Mouse (Mus musculus): ENCODE results near the gene Spats1. TPM values are rescaled to one million over a fixed set of nuclear protein-coding genes. Genes with fewer than 3 reads are reported as not detected.
"Not testable (repeated sequence)": the region's sequence is repeated elsewhere in the genome, so short reads cannot be mapped to it uniquely, and the experiment has no call there.

Gene Spats1
- total RNA-seq, 1 experiment from 2014 or later = not detected

DNA sequence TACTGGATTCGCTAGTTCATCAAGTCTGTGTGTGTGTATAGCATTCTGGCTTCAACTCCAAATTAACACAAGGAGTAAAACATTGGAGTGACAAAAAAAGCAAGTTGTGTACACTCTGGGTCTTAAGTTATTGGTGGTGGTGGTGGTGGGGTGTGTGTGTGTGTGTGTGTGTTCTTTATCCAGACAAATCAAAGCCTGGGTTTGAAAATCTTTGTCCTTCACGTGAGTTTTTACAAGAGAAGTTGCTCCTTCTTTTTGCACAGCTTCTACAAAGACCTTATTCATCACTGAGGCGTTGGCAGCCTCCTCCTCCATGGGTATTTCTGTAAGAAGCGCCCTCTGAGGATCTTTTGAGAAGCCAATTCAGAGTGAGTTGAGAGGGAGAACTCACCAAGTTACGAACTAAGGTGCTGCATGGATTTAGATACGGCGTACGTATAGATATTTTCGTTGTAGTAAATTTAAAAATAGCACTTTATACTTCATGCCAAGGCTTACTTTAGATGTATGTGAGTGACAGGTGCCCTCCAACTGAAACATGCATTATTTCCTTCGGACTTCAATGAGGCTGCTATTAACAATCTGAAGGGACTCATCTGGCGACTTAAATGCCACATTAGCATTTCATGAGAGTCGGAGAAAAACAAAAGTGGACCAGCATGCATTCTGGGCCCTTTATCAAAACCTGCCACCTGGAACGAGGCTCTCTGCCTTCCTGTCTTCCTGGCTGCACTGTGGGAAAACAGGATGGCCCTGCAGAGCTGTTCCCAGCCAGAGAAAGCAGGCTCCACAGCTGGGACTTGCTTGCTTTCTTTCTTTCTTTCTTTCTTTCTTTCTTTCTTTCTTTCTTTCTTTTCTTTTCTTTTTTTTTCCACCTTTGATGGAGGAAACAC is 18.7 kb downstream of the Spats1 start:
- no peak for ATAC-seq (replicated peaks; ENCODE audit: insufficient number of reproducible peaks, low FRiP score, low TSS enrichment, poor library complexity, severe bottlenecking)

DNA sequence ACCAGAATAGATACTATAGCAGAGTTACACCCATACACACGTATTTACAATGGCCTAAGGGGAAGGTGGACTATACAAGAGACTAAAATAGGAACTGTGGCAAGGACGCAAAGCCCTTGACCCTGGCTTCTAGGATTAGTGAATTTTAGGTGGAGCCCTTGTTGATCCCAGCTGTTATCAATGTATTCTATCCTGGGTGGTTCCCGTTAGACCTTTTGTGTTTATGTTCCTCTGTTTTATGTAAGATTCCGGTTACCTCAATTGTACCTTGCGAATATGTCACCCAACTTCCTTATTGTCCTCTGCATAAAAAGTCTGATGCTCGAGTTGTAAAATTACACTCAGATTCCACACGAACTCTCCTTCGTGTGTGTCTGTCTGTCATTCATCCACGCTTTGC is 19.4 kb downstream of the Spats1 start:
- ATAC-seq (replicated peaks; ENCODE audit: insufficient number of reproducible peaks, low FRiP score, low TSS enrichment, poor library complexity, severe bottlenecking) = not testable (repeated sequence)

DNA sequence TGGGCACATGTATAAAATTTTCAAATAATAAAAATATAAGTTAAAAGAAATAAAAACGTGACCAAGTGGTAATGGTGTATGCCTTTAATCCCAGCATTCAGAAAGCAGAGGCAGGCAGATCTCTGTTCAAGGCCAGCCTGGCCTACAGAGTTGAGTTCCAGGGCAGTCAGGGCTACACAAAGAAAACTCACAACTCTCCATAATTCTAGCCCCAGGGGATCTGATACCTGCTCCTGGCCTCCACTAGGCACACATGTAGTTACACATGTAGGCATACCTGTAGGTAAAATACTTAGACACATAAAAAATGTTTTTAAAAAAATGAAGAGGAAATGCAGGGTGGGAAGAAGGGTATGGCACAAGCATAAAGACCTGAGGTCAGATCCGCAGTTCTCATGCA is 20.4 kb downstream of the Spats1 start:
- no peak for ATAC-seq (replicated peaks; ENCODE audit: insufficient number of reproducible peaks, low FRiP score, low TSS enrichment, poor library complexity, severe bottlenecking)

DNA sequence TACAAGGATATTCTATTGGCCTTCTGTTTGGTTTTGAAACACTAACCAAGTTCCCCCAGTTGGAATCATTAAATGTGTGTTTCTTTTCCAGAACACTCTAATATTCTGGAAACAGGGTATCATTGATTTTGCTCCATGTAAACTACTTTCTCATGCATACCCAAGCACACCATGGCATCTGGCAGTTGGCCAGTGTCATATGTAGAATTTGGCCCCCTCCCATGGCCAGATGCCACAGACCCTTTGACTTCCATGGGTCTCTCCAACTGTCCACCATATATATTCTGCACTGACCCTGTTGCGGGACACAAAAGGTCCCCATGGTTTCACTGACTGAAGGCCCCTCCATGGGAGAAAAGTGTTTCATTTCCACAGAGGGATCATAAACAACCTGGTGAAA is 22.9 kb downstream of the Spats1 start:
- no peak for ATAC-seq (replicated peaks; ENCODE audit: insufficient number of reproducible peaks, low FRiP score, low TSS enrichment, poor library complexity, severe bottlenecking)

DNA sequence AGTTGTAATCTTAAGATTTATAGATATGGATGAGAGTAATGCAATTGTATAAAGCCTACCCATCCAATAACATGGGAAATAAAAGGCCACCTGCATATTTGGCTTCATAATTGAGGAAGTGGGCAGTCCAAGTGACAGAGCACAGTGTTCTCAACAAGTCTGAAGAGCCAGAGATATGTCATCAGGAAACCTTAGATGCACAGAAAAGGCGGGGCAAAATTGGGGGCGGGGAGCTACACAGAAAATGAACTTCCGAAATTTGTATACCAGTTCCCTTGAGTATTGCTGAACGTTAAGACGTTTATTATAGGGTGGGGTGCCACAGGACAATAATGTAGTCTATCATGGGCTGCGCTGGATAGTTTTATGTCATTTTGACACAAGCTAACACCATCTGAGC is 25.1 kb downstream of the Spats1 start:
- ATAC-seq (replicated peaks; ENCODE audit: insufficient number of reproducible peaks, low FRiP score, low TSS enrichment, poor library complexity, severe bottlenecking) = peak; percentile 53

DNA sequence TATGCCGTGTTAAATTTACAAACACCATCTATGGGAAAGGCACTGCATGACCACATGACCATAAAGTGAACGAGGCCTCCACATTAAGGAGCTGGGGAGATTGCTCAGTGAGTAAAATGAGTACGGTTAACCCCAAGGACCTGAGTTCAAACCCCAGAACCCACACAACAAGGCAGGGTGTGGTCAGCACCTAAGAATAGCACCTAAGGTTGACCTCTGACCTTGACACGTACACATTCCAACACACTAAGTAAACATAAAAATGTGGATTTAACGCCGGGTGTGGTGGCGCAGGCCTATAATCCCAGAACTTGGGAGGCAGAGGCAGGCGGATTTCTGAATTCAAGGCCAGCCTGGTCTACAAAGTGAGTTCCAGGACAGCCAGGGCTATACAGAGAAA is 25.6 kb downstream of the Spats1 start:
- ATAC-seq (replicated peaks; ENCODE audit: insufficient number of reproducible peaks, low FRiP score, low TSS enrichment, poor library complexity, severe bottlenecking) = no peak

DNA sequence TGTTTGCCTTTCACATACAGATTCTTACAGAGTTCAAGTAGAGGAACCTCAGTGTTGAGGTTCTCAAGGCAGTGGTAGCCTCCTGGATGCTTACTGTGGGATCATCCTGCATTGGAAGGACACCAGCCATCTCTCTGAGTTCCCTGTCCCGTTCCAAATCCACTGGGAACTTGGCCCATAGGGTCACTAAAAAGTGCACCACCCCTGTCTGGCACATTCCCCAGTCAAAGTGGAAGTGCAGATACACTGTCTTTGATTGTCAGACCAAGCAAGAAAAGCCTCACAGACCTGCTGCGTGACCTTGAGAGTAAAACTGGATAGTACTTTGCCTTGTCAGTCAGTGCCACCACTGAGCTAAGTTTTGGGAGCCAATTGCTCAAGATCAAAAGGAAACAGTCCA is 28.2 kb downstream of the Spats1 start:
- no peak for ATAC-seq (replicated peaks; ENCODE audit: insufficient number of reproducible peaks, low FRiP score, low TSS enrichment, poor library complexity, severe bottlenecking)

DNA sequence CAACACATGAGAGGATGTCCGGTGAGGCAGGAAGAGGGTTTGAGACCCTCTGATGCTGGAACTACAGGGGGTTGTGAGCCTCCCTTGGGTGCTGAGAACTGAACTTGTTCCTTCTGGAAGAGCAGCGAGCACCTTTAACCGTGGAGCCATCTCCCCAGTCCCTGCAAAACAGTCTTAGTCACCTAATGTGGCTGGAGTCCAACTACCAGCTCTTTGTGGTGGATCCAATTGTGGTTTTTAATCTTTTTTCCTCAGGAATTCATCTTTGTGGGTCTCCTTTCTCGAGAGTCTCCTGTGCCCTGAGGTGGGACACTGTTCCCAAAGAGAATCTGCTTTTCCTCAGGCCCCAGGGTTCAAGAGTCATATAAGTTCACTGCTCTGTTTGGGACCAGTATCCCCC is 29.3 kb downstream of the Spats1 start:
- ATAC-seq (replicated peaks; ENCODE audit: insufficient number of reproducible peaks, low FRiP score, low TSS enrichment, poor library complexity, severe bottlenecking) = no peak

DNA sequence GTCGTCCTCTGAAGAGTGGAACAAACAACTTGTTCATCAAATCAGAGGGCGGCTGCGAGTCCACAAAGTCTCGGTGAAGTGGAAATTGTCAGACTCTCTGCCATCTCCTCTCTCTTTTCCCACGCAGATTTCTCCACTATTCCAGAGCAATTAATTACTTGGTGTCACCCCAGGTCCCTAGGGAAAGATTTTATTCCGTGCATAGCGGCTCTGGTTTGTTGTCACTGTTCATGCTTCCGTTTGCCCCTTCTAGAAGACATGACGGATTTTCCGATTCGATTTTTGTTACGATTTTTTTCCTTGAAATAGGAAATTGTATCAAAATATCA is 41.0 kb downstream of the Spats1 start:
- ATAC-seq (replicated peaks; ENCODE audit: insufficient number of reproducible peaks, low FRiP score, low TSS enrichment, poor library complexity, severe bottlenecking) = no peak

DNA sequence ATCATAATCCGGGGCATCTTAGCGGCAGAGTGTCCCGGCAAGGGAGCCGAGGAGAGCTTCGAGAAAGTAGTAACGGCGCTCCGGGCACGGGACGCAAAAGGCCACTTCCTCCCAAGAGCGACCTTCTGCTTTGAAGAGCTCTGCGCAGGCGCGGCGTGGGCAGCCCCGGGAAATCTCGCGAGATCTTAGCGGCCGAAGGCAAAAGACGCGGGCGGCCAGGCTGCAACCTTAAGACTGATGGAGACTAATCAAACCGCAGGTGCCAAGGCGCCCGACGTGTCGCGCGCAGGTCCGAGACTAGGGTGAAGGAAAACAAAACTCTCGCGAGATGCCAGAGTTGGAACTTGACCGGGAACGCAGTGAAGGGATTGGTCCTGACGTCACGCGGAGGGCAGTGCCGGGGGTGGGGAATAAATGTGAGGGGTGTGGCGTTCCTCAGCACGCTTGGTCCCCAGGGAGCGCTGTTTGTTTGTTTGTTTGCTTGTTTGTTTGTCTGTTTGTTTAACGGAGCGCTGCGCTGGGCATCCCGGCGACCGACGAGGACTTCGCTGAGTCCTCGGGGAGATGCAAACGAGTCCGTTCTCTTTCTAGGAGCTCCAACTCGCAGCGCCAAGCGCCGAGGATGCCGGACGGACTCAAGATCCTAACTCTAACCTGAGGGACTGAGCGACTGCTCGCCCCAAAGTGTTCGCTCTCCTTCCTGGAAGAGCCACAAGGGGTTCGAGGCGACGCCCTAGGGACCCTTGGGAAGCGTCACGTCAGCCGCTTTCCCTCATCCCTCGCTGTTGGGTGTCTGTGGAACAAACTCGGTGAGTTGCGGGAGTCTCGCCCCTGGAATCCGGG is 41.6 kb downstream of the Spats1 start, which contains the start of gene Cdc5l:
TSS of gene Cdc5l (minus strand) at position 319 of the 843 bp plus-strand sequence.
- ATAC-seq (replicated peaks; ENCODE audit: insufficient number of reproducible peaks, low FRiP score, low TSS enrichment, poor library complexity, severe bottlenecking) = peak; percentile 93

DNA sequence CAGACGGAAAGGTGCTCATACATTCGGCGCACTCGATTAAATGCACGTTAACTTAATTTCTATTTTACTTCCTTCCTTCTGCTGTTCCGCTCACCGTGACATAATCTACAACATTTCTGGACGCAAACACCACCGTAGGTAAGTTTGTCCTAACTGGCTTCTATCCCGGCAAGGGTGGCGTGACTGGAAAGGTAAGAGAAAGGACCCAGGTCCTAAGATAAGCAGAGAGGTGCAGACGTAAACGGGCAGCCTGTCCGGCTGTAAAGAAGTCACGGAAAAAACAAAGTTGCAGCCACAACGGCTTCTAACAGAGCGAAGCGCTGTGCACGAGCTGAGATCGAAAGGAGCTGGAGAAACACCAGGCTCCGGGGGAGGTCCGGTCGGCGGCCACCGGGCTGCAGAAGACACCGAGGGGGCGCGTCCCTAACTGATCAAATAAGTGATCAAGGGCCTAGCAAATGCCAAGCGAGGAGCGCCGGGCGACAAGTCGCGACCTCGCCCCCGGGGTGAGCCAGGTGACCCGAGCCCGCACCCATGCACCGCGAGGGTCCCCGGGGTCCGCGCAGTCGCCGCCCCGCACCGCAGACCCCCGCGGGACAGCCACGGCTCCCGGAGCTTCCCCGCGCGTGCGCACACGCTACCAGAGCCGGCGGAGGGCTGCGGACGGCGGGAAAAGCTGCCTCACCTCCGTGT is 42.4 kb downstream of the Spats1 start:
- ATAC-seq (replicated peaks; ENCODE audit: insufficient number of reproducible peaks, low FRiP score, low TSS enrichment, poor library complexity, severe bottlenecking) = peak; percentile 4; the same call in 1 of the 2 replicates

DNA sequence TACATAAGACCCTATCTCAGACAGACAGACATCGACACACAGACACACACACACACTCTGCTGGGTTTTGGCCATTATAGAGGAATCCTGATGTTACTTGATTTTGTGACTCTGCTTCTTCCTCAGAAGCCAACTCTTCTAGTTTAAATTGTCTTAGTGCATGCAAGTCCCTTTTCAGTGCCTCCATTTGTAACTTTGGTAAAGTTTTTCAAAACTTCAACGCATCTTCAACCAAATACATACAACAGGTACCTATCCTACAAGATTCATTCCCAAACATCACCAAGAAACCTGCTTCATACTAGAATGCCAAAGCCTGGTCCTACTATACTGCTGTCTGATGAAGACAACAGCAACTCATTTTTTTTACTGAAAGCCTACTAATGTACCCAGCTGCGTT is 43.2 kb downstream of the Spats1 start:
- ATAC-seq (replicated peaks; ENCODE audit: insufficient number of reproducible peaks, low FRiP score, low TSS enrichment, poor library complexity, severe bottlenecking) = no peak

DNA sequence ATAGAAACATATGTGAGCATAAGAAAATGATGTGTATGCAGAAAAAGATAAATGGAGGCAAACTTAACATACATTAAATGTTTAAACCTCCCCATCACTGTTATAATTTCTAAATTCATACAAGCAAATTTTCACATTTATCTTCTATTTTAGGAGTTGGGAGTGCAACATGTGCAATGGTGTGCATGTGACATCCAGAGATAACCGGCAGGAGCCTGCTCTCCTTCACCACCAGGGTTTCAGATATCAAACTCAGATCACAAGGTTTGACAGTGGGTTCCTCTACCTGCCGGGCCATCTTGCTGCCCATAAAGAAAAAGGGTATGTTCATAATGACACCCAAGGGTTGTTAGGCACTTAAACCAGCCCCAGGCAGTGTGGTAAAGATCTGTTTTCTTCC is 57.8 kb downstream of the Spats1 start:
- ATAC-seq (replicated peaks; ENCODE audit: insufficient number of reproducible peaks, low FRiP score, low TSS enrichment, poor library complexity, severe bottlenecking) = no peak

DNA sequence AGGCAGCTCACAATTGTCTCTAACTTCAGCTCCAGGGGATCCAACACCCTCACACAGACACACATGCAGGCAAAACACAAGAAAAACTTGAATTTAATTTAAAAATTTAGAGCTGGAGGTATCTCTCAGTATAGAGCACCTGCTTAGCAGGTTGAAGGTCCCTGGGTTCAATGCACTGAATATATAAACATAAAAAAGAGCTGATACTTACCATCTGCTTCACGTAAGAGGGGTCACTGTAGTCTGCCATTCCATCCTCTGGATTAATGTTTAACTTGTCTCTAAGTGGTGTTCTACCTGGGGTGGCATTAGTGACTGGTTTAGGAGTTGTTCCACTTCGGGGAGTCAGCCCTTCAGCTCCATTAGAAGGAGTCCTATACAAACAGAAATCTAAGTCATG is 63.6 kb downstream of the Spats1 start:
- ATAC-seq (replicated peaks; ENCODE audit: insufficient number of reproducible peaks, low FRiP score, low TSS enrichment, poor library complexity, severe bottlenecking) = not testable (repeated sequence)

DNA sequence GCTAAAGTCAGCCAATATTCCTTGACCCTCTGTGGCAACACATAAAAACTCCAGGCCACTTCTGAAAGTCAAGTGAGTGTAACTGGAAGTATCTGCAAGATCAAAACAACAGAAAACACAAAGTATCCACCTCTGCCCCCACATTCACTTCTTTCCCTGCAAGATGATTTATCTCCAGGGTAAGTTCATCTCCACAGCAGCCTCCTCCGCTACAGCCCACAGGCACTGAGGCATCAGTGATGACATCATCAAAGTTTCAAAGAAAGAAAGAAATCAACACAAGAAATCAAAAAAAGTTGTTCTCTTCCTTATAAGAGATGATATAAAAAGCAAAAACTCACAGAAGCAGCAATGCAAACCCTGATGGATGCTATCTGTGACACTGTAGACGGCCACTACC is 66.5 kb downstream of the Spats1 start:
- ATAC-seq (replicated peaks; ENCODE audit: insufficient number of reproducible peaks, low FRiP score, low TSS enrichment, poor library complexity, severe bottlenecking) = no peak

DNA sequence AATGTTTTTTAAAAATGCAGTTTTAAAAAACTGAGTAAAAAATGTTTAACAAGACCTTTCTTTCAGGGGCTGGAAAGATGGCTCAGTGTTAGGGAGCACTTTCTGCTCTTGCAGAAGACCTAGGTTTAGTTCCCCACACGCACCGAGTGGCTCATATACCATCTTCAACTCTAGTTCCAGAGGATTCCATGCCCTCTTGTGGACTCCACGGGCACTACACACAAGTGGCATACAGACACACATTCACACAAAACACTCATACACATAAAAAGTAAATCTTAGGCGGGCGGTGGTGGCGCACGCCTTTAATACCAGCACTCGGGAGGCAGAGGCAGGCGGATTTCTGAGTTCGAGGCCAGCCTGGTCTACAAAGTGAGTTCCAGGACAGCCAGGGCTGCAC is 68.9 kb downstream of the Spats1 start:
- no peak for ATAC-seq (replicated peaks; ENCODE audit: insufficient number of reproducible peaks, low FRiP score, low TSS enrichment, poor library complexity, severe bottlenecking)

DNA sequence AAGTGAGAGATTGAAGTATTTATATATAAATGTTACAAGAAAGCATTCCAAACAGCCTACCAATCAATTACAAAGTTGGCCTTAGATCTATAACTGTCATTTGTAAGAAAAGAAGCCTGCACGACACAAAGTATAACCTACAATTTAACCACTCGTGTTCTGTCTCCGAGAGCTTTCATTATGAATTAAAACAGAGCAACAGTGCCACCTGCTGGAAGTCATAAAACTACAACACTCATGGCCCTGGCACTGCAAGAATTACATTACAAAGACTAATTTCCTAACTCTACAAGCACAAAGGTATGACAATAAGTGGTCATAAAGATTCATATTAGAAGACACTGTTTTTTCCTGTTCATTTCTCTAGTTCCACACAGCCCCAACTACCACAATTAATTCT is 72.0 kb downstream of the Spats1 start:
- peak; percentile 70; the same call in 1 of the 2 replicates for ATAC-seq (replicated peaks; ENCODE audit: insufficient number of reproducible peaks, low FRiP score, low TSS enrichment, poor library complexity, severe bottlenecking)

DNA sequence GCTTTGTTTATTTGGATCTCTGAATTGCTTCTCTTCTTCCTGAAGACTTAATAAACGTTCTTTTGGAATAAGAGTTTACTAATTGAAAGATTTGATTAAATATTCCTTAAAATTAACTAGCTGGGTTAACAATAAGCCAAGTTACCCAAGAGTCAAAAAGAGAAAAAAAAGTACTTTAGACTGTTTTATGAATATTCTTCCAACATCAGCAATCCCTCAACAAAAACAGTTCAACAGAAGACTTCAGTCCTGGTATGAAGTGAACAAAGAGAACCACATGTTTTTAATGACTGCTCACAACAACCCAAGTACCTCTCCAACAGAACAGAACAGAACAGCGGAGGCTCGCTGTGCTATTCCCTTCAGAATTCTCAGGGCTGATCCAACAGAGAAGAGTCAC is 72.6 kb downstream of the Spats1 start:
- no peak for ATAC-seq (replicated peaks; ENCODE audit: insufficient number of reproducible peaks, low FRiP score, low TSS enrichment, poor library complexity, severe bottlenecking)

DNA sequence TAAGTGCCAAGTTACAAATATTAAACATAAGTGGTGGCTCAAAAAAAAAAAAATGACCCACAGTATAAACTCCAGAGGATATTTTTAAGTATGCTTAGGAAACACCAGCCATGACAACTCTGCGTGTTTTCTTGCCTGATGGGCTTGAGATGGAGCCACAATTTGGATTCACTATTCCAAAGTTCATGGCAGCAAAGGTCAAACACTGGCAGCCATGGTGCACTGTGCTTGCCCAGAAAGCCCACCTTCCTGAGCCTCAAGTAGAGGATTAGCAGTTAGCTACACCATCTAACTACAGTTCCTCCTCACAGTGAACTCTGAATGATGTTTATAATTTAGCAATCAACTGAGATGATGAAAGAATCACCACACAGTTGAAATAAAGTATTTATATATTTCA is 73.1 kb downstream of the Spats1 start:
- ATAC-seq (replicated peaks; ENCODE audit: insufficient number of reproducible peaks, low FRiP score, low TSS enrichment, poor library complexity, severe bottlenecking) = no peak
